15 mouse cellular contexts compared by ENCODE assay signal in genomic region chr7:46546539-46546938, GRCm38 (mm10).
A peak's percentile ranks its signal among the peaks of the same experiment; 100 is the strongest.
DNase-seq lines count a peak whose midpoint lies in the region; ATAC-seq and TF ChIP-seq lines count a peak whose summit lies in the region.
"Had no signal": no experiment of that assay in that cellular context is flagged by ENCODE, and none has a peak within 500 bp of the region (broad histone marks: within the 10 kb centered on the region; RNA-seq: fewer than 3 reads in every experiment).

No protein-coding gene starts in this region.

- TF ChIP-seq EP300 in MEL (IDR thresholded peaks at IDR 0.05; ENCODE audit: low read depth in 1 of 2, low read length in 2 of 2): peak; percentile 96
- peak; percentile 39; the same call in 1 of the 2 replicates for TF ChIP-seq EP300 in liver, postnatal 0 days (IDR thresholded peaks at IDR 0.05; ENCODE audit: low read depth)

- no peaks in the 10 kb centered on the region for H3K9me3 ChIP-seq in MEL (replicated peaks; ENCODE audit: insufficient read depth, low read length)
- H3K9me3 ChIP-seq in liver, postnatal 0 days (ENCODE audit: low read length): no peaks in the 10 kb centered on the region
- no peaks in the 10 kb centered on the region for H3K9me3 ChIP-seq in kidney, embryonic 16.5 days (ENCODE audit: low read length)
- H3K9me3 ChIP-seq: embryonic facial prominence, embryonic 12.5 days; forebrain, embryonic 13.5 days; limb, embryonic 15.5 days had no signal

- H3K27me3 ChIP-seq in MEL (ENCODE audit: control insufficient read depth in 1 of 2, insufficient read depth in 2 of 2, low read length in 2 of 2): no peaks in the 10 kb centered on the region
- no peaks in the 10 kb centered on the region for H3K27me3 ChIP-seq in liver, postnatal 0 days (ENCODE audit: insufficient read depth, low read length)
- no peaks in the 10 kb centered on the region for H3K27me3 ChIP-seq in kidney, embryonic 16.5 days (ENCODE audit: insufficient read depth, low read length)
- H3K27me3 ChIP-seq: embryonic facial prominence, embryonic 12.5 days; forebrain, embryonic 13.5 days; limb, embryonic 15.5 days had no signal

- peak in 1 of 2 experiments; percentile 40; a peak in 1 of 4 replicates for TF ChIP-seq POLR2A in MEL (IDR thresholded peaks at IDR 0.05; ENCODE audit: control insufficient read depth in 1 of 2, insufficient read depth in 1 of 2, low read depth in 1 of 2, low read length in 2 of 2, poor library complexity in 1 of 2)

- no peak overlapping the region for H3K9ac ChIP-seq in MEL (ENCODE audit: control insufficient read depth, low read depth, low read length, poor library complexity, severe bottlenecking)
- no peak overlapping the region for H3K9ac ChIP-seq in liver, postnatal 0 days (replicated peaks)
- H3K9ac ChIP-seq in kidney, embryonic 16.5 days (replicated peaks; ENCODE audit: low read length): no peak overlapping the region
- H3K9ac ChIP-seq: embryonic facial prominence, embryonic 12.5 days; forebrain, embryonic 13.5 days; limb, embryonic 15.5 days had no signal

- no peak for TF ChIP-seq CTCF in MEL (IDR thresholded peaks at IDR 0.05 in 2 of 3, conservative IDR thresholded peaks at IDR 0.05 in 1 of 3; ENCODE audit: control insufficient read depth in 1 of 3, insufficient read depth in 1 of 3, low read depth in 2 of 3, low read length in 3 of 3, poor library complexity in 1 of 3, severe bottlenecking in 1 of 3)
- no peak for TF ChIP-seq CTCF in liver, postnatal 0 days (IDR thresholded peaks at IDR 0.05; ENCODE audit: low read depth)

- DNase-seq in MEL (ENCODE audit: low read depth, low spot score): peak; percentile 93
- DNase-seq in c-Kit-positive CD71-positive TER-119-negative erythroid progenitor cells, embryonic 14.5 days (ENCODE audit: low read depth): peak; percentile 23
- DNase-seq in liver, postnatal 0 days: no peak
- DNase-seq in kidney, postnatal 36 days: no peak
- DNase-seq in frontal cortex, postnatal 25 days (ENCODE audit: low spot score in 2 of 2): no peak
- DNase-seq: cerebellum, adult 11-12 months; heart, postnatal 14 days; kidney, postnatal 10 days; right cerebral cortex, postnatal 4 days had no signal

- no peak overlapping the region for H3K4me2 ChIP-seq in liver, postnatal 0 days (ENCODE audit: low read depth, low read length)
- H3K4me2 ChIP-seq in kidney, embryonic 16.5 days (replicated peaks; ENCODE audit: low read depth, low read length): no peak overlapping the region
- H3K4me2 ChIP-seq: embryonic facial prominence, embryonic 12.5 days; forebrain, embryonic 13.5 days; limb, embryonic 15.5 days had no signal

- peak overlapping the region; percentile 72 for H3K27ac ChIP-seq in MEL (ENCODE audit: control insufficient read depth, low read depth, low read length)
- no peak overlapping the region for H3K27ac ChIP-seq in liver, postnatal 0 days (ENCODE audit: low read depth)
- H3K27ac ChIP-seq in kidney, embryonic 16.5 days (ENCODE audit: low read length): no peak overlapping the region
- H3K27ac ChIP-seq: embryonic facial prominence, embryonic 12.5 days; forebrain, embryonic 13.5 days; limb, embryonic 15.5 days; stomach, postnatal 0 days had no signal

- H3K36me3 ChIP-seq in MEL (ENCODE audit: control insufficient read depth in 1 of 2, insufficient read depth in 2 of 2, low read length in 2 of 2): peaks cover 0 to 35% of the 10 kb centered on the region in 2 experiments; a peak in 2 of 4 replicates
- no peaks in the 10 kb centered on the region for H3K36me3 ChIP-seq in liver, postnatal 0 days (replicated peaks; ENCODE audit: insufficient read depth, low read length)
- no peaks in the 10 kb centered on the region for H3K36me3 ChIP-seq in kidney, embryonic 16.5 days (ENCODE audit: insufficient read depth, low read length)
- H3K36me3 ChIP-seq: embryonic facial prominence, embryonic 12.5 days; limb, embryonic 15.5 days had no signal

- peak; percentile 50 for ATAC-seq in liver, postnatal 0 days
- peak; percentile 90 for ATAC-seq in megakaryocyte progenitor cell, adult 5-6 weeks (replicated peaks; ENCODE audit: poor library complexity)
- ATAC-seq in kidney, embryonic 16.5 days (ENCODE audit: low FRiP score, low TSS enrichment): no peak
- ATAC-seq: forebrain, embryonic 13.5 days had no signal

- no peak overlapping the region for H3K4me3 ChIP-seq in MEL (ENCODE audit: control insufficient read depth in 1 of 2, insufficient read depth in 1 of 2, low read depth in 2 of 2, low read length in 2 of 2)
- no peak overlapping the region for H3K4me3 ChIP-seq in liver, postnatal 0 days (ENCODE audit: low read depth, low read length)
- H3K4me3 ChIP-seq in kidney, embryonic 16.5 days (ENCODE audit: low read length): no peak overlapping the region
- H3K4me3 ChIP-seq: embryonic facial prominence, embryonic 12.5 days; forebrain, embryonic 13.5 days; limb, embryonic 15.5 days had no signal

- peaks cover 15 to 38% of the 10 kb centered on the region in 2 experiments for H3K4me1 ChIP-seq in MEL (ENCODE audit: control insufficient read depth in 1 of 2, insufficient read depth in 2 of 2, low read length in 2 of 2)
- H3K4me1 ChIP-seq in liver, postnatal 0 days (ENCODE audit: insufficient read depth): 0 out of 2 replicates have a peak, but pooled peaks cover 4% of the 10 kb centered on the region
- H3K4me1 ChIP-seq in kidney, embryonic 16.5 days (ENCODE audit: insufficient read depth, low read length): no peaks in the 10 kb centered on the region
- H3K4me1 ChIP-seq: embryonic facial prominence, embryonic 12.5 days; limb, embryonic 15.5 days had no signal

- H3K79me2 ChIP-seq in MEL (ENCODE audit: control insufficient read depth, insufficient read depth, low read length, poor library complexity): no peaks in the 10 kb centered on the region

- no peak for TF ChIP-seq RAD21 in MEL (IDR thresholded peaks at IDR 0.05; ENCODE audit: low read depth, low read length)

- 14% methylated on average over 4 of the region's 4 CpGs for WGBS in liver, postnatal 0 days (ENCODE audit: insufficient replicate concordance)
- WGBS in kidney, embryonic 16.5 days: 53% methylated on average over 4 of the region's 4 CpGs

TF ChIP-seq in MEL, 35 proteins besides CTCF, POLR2A, EP300 and RAD21 (continues in another document):
- TF ChIP-seq ZMIZ1 (IDR thresholded peaks at IDR 0.05; ENCODE audit: low read depth, low read length) (no peak), TAL1 (IDR thresholded peaks at IDR 0.05; ENCODE audit: low read length) (peak; percentile 91), POLR2AphosphoS5 (IDR thresholded peaks at IDR 0.05; ENCODE audit: borderline replicate concordance, low read depth, low read length) (no peak), NRF1 (IDR thresholded peaks at IDR 0.05; ENCODE audit: insufficient read depth, low read depth, low read length, poor library complexity, severe bottlenecking) (no peak), SIN3A (IDR thresholded peaks at IDR 0.05; ENCODE audit: low read length) (peak; percentile 89), CHD1 (IDR thresholded peaks at IDR 0.05; ENCODE audit: low read depth, low read length) (no peak), NELFE (IDR thresholded peaks at IDR 0.05; ENCODE audit: low read depth, low read length) (no peak), GATA1 (IDR thresholded peaks at IDR 0.05; ENCODE audit: low read depth, low read length) (peak; percentile 96), ZNF384 (IDR thresholded peaks at IDR 0.05; ENCODE audit: low read depth, low read length) (peak; percentile 91), USF1 (IDR thresholded peaks at IDR 0.05; ENCODE audit: low read depth, low read length) (no peak), MYB (IDR thresholded peaks at IDR 0.05; ENCODE audit: low read depth, low read length) (peak; percentile 78), MAFK (IDR thresholded peaks at IDR 0.05; ENCODE audit: borderline replicate concordance, low read depth, low read length) (0 out of 2 replicates have a peak, but pooled peaks have one; percentile 44), TCF12 (IDR thresholded peaks at IDR 0.05; ENCODE audit: low read depth, low read length) (peak; percentile 88), GABPA (IDR thresholded peaks at IDR 0.05; ENCODE audit: low read depth, low read length) (no peak), ELF1 (IDR thresholded peaks at IDR 0.05; ENCODE audit: low read depth, low read length) (peak; percentile 82), JUND (IDR thresholded peaks at IDR 0.05; ENCODE audit: low read depth, low read length) (no peak), ZC3H11A (IDR thresholded peaks at IDR 0.05; ENCODE audit: low read depth, low read length) (peak; percentile 18; the same call in 1 of the 2 replicates), CHD2 (IDR thresholded peaks at IDR 0.05; ENCODE audit: low read length) (no peak), SMC3 (IDR thresholded peaks at IDR 0.05; ENCODE audit: low read depth, low read length) (no peak; the same call in 1 of the 2 replicates), HCFC1 (IDR thresholded peaks at IDR 0.05; ENCODE audit: low read depth, low read length) (no peak), TBP (IDR thresholded peaks at IDR 0.05; ENCODE audit: low read depth, low read length) (peak; percentile 75; the same call in 1 of the 2 replicates), MEF2A (IDR thresholded peaks at IDR 0.05; ENCODE audit: extremely low read depth, insufficient replicate concordance, low read depth, low read length, poor library complexity, severe bottlenecking) (0 out of 2 replicates have a peak, but pooled peaks have one; percentile 44), USF2 (IDR thresholded peaks at IDR 0.05; ENCODE audit: borderline replicate concordance in 1 of 2, insufficient read depth in 1 of 2, low read depth in 1 of 2, low read length in 2 of 2) (no peak), MAX (IDR thresholded peaks at IDR 0.05; ENCODE audit: low read length) (no peak; the same call in none of the 2 replicates), E2F4 (IDR thresholded peaks at IDR 0.05; ENCODE audit: borderline replicate concordance, low read depth, low read length) (no peak), KAT2A (conservative IDR thresholded peaks at IDR 0.05; ENCODE audit: low read depth, low read length) (no peak), ZKSCAN1 (IDR thresholded peaks at IDR 0.05; ENCODE audit: low read depth, low read length) (0 out of 2 replicates have a peak, but pooled peaks have one; percentile 30), POLR2AphosphoS2 (IDR thresholded peaks at IDR 0.05; ENCODE audit: low read length) (no peak), ETS1 (IDR thresholded peaks at IDR 0.05; ENCODE audit: low read depth, low read length) (peak; percentile 88), RCOR1 (IDR thresholded peaks at IDR 0.05; ENCODE audit: low read depth, low read length) (peak; percentile 81), MXI1 (IDR thresholded peaks at IDR 0.05; ENCODE audit: low read depth, low read length) (peak; percentile 52), UBTF (IDR thresholded peaks at IDR 0.05; ENCODE audit: borderline replicate concordance, insufficient read depth, low read depth, low read length) (no peak), BHLHE40 (IDR thresholded peaks at IDR 0.05; ENCODE audit: borderline replicate concordance, low read depth, low read length) (peak; percentile 65; the same call in 1 of the 2 replicates)

Comparison
In these comparisons a context has a peak if more than half of its experiments do, and no peak if none do; other contexts are left out.
1. DNase-seq: peak in MEL (single experiment) and c-Kit-positive CD71-positive TER-119-negative erythroid progenitor cells, embryonic 14.5 days (single experiment); none in liver, postnatal 0 days (single experiment), kidney, postnatal 36 days (0 of 2) and frontal cortex, postnatal 25 days (0 of 2).